Mouse (Mus musculus): ENCODE data around the gene Rasip1.

The Rasip1 gene

DNA sequence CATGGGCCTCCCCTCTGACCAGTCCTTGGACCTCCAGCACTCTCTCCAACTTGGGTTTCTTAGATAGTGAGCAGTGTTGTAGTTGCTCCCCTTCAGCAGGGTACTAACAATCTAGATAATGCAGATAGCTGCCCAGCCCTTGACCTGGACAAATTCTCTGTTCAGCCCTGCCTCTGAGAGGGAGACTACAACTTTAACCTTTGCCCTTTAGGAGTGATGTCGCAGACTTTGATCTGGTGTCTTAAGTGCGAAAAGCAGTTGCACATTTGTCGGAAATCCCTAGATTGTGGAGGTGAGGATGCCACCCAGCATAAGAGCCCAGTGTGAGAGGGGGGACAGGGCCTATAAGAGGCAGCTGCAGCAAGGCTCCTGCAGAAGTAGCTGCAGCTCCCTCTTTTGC, 2.6 kb upstream of the Rasip1 start:
- no peak for DNase-seq (ENCODE audit: low spot score)

DNA sequence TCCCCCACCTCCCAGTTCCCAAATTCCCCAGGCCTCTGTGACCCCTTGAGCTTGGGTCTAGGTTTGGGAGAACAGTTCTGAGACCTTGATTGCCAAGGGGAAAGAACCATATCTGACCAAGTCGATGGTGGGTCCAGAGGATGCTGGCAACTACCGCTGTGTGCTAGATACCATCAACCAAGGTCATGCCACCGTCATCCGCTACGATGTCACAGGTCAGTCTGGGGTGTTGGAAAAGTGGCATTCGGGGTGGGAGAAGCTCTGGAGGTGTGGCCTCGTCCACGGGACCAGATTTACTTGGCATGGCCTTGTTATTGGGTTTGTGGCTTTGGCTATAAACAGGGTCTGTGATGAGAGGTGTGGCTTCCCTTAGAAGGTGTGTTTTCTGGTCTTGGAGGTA, 1.8 kb upstream of the Rasip1 start:
- no peak for DNase-seq (ENCODE audit: low spot score)

DNA sequence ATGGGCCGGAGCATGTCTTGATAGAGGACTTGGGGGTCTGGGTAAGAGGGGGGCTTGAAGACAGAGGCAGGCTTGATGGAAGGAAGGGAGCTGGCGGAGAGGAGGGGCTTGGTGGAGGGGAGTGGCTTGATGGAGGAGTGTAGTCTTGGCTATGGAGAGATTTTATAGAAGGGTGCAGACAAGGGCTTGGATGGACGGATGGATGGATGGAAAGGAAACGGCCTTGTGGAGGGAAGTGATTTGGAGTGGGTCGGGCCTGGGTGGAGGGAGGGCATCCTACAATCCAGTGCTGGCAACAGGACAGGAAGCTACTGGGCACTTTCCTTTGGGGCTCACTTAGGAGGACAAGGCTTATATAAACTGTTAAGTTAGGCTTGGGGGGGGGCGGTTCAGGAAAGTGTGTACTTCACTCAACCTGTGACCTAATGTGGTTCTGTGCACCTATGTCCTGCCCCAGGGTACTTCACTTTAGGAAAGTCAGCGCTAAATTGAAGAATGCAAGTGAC, 664 bp upstream of the Rasip1 start:
- DNase-seq (ENCODE audit: low spot score), result no peak

DNA sequence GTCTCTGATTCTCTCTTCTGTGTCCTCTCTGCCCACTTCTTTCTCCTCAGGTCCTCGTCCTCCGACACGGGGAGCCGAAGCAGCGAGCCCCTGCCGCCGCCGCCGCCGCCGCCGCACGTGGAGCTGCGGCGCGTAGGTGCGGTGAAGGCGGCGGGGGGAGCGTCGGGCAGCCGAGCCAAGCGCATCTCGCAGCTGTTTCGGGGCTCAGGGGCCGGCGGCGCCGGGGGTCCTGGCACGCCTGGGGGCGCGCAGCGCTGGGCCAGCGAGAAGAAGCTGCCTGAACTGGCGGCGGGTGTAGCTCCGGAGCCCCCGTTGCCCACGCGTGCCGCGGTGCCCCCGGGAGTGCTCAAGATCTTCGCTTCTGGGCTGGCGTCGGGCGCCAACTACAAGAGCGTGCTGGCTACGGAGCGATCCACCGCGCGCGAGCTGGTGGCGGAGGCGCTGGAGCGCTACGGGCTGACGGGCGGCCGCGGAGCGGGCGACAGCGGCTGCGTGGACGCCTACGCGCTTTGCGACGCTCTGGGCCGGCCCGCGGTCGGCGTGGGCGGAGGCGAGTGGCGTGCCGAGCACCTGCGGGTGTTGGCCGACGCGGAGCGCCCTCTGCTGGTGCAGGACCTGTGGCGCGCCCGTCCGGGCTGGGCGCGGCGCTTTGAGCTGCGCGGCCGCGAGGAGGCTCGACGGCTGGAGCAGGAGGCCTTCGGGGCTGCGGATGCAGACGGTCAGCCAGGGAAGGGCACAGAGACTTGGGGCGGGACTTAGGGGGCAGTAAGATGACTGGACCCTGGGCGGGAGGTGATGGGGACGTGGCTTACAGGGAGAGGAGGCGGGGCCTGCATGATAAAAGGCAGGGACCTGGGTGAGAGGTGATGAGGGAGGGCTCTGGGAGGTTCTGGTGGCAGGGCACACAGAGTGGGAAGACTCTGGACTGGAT, 1.3 kb downstream of the Rasip1 start:
- peak; percentile 89 for DNase-seq (ENCODE audit: low spot score)

DNA sequence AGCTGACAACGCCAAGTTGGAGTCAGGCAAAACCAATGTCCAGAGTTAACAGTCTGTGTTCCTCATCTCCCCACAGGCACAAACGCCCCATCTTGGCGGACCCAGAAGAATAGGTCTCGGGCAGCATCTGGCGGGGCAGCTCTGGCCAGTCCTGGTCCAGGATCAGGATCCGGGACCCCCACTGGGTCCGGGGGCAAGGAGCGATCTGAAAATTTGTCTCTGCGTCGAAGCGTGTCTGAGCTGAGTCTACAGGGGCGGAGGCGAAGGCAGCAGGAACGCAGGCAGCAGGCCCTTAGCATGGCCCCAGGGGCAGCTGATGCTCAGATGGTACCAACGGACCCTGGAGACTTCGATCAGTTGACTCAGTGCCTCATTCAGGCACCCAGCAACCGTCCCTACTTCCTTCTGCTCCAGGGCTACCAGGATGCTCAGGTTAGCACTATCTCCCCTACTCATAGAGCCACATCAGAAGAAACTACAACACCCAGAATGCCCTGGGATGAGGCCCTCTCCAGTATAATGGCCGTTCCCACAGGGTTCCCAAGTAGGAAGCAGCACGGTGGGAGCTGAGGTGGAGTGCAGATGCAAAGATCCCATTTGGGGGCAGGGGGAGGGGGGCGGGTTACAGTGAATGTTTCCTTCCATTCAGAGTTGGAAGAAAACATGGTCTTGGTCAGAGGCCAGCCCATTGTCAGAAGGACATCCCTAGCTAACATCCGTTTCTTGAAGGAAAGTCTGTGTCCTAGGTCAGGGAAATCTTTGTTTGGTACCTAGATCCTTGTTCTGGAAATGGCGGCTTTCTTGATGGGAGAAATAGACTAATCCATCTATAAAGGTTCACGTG, 3.0 kb downstream of the Rasip1 start:
- no peak for DNase-seq (ENCODE audit: low spot score)

DNA sequence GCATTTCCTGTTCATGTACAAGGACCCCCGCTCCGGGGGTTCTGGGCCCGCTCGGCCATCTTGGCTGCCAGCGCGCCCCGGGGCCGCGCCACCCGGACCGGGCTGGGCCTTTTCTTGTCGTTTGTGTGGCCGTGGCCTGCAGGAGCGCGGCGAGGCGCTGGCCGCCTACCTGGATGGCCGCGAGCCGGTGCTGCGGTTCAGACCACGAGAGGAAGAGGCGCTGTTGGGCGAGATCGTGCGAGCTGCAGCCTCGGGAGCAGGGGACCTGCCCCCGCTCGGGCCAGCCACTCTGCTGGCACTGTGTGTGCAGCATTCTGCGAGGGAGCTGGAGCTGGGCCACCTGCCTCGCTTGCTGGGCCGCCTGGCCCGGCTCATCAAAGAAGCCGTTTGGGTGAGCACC, 5.2 kb downstream of the Rasip1 start:
- peak; percentile 59 for DNase-seq (ENCODE audit: low spot score)

DNA sequence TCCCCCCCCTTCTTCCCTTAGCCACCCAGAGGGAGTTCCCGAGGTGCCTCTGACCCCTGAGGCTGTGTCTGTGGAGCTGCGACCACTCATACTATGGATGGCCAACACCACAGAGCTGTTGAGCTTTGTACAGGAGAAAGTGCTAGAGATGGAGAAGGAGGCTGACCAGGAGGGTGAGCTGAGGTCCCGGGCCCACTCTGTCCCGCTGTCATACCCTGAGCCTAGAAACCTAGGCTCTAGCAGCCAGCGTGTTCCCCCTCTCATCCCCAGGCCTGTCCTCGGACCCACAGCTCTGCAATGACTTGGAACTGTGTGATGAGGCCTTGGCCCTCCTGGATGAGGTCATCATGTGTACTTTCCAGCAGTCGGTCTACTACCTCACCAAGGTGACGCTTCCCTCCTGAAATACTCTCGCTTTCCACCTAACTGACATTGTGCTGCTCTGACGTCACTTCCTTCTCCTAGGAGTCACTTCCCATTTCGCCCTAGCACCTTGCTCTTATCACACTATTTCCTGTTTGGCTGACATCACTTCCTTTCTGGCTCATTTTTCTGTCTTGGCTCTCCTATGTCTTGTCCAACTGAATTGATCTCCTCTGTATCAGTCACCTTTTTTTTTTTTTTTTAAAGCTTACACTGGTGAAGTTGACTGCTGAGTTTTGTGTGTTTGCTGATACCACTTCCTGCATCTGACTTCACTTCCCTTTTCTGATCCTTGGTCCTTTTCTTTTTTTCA, 7.8 kb downstream of the Rasip1 start:
- DNase-seq (ENCODE audit: low spot score), result no peak

DNA sequence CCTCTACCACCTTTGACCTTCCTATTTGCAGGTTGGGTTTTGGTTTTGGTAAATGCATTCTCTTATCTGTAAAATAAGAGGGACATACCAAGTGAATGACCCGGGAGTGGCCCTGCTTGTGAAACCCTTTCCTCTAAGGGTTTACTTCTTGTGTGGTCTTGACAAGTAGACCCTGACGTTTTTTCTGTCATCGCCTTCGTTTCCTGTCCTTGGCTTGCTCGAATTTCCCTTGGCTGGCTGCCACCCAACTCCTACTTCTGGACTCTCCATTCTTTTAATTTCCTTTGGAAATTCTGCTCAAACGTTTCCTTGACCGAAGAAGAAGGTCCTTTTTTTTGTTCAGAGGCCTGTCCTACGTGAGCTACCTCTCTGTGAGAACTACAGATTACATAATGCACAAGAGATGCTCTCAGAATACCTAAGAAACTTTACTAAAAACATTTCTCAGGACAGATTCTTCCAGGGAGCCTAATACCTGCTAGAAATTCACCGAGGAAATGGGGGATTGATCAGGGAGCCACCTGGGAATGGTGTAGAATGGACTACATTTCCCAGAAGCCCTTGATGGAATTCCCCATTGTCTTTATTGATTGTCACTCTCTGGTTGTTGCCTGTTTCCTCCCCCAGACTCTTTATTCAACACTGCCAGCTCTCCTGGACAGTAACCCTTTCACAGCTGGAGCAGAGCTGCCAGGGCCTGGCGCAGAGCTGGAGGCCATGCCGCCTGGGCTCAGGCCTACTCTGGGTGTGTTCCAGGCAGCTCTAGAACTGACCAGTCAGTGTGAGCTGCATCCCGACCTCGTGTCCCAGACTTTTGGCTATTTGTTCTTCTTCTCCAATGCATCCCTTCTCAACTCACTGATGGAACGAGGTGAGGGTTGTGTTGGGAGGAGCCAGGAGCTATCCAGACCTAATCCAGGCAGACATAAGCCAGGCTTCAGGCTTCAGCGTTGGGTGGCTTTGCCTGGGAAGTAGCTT, 8.7 kb downstream of the Rasip1 start:
- no peak for DNase-seq (ENCODE audit: low spot score)

DNA sequence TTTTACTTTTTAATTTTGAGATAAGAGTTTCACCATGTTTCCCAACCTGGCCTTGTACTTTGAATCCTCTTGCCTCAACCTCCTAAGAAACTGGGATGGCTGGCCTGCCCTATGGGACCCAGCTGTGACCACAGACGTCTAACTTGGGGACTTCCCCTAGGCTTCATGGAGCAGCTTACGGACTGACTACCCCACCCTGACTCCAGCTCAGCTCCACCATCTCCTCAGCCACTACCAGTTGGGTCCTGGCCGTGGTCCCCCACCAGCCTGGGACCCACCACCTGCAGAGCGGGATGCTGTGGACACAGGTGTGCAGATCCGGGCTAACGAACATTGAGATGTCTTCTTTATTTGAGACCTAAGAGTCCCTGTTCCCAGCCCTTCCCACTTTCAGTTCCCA, 10.4 kb downstream of the Rasip1 start:
- DNase-seq (ENCODE audit: low spot score), result no peak

DNA sequence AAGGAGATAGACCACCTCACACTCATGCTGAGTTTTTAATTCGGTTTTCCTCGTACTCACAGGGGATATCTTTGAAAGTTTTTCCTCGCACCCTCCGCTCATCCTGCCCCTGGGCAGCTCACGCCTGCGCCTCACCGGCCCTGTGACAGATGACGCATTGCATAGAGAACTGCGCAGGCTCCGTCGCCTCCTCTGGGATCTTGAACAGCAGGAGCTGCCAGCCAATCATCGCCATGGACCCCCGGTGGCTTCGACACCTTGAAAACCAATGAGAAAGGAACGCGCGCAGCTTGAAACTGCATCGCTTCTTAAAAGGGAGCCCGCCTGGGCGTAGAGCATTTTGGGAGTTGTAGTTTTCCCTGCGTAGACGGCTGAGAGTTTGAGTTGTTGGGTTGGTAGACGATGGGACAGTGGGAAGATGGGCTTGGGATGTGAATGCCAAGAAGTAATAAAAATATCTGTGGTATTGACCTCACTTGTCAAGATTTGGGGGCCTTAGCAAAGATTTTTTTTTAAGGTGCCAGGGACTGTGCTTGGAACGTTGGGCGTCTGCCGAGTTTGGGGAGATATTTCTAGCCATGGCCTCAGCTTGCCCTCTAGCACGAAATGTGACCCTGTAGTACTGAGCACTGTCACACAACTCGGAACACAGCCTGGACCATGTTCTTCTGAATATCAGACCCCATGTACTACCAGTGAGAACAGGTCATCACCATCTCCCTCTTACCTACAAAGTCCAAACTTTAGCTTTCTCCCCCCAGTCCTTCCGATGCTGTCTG, 11.5 kb downstream of the Rasip1 start:
- peak; percentile 99 for DNase-seq (ENCODE audit: low spot score)

DNA sequence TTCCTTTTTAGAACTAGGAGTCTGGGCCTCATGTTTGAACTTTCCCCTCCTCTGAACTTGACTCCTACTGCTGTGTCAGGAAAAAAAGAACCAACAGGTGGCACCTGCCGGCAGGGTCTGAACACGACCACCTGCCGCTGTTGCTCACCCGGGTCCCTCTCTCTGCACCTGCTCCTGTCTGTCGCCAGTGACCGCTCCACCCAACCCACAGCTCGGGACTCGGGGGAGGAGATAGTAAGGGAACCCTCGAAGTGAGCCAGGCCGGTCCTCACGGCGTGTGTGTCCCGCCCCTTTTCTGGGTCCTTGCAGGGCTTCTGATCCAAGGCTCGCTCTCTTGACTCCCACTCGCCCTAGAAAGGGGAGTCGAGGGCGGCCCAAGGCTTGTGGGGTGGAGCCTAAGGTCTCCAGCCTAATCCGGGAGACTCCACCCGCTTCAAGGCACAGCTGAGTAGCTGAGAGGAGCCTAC, 12.3 kb downstream of the Rasip1 start, which contains the start of gene Mamstr:
TSS of gene Mamstr (plus strand) at position 417 of the 467 bp plus-strand sequence.
- DNase-seq (ENCODE audit: low spot score), result no peak

DNA sequence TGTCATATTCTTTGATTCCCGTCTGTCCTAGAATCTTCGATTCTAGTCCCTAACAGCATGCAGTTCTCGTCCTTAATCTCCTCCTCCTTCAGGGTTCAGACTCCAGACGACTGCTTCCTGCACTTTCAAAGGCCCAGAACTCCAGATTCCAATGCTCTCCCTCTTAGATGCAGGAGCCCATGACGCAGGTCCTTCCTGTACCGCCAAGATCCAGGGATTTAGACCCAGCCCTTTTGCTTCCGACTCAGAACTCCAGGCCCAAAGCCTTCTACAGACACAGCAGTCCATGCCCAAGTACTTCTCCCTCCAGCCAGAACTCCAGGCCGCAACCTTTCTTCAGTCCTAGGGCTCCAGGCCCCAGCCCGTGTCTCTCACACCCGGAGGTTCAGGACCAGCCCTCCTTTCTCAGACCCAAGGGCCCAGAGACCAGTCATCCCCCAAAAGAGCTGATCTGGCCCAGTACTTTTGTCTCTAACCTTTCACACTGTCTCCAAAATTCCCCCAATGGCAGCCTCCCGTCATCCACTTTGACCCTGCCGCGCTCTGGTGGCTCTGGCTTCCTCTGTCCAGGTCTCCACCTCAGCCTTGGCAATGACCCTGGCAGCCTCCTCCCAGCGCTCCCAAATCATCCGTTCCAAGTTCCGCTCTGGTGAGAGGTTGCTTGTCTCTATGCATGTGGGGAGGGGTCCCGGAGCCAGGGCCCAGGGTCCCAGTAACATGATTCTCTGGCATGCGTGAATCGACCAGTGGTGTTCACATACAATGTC, 13.1 kb downstream of the Rasip1 start:
- DNase-seq (ENCODE audit: low spot score), result no peak

DNA sequence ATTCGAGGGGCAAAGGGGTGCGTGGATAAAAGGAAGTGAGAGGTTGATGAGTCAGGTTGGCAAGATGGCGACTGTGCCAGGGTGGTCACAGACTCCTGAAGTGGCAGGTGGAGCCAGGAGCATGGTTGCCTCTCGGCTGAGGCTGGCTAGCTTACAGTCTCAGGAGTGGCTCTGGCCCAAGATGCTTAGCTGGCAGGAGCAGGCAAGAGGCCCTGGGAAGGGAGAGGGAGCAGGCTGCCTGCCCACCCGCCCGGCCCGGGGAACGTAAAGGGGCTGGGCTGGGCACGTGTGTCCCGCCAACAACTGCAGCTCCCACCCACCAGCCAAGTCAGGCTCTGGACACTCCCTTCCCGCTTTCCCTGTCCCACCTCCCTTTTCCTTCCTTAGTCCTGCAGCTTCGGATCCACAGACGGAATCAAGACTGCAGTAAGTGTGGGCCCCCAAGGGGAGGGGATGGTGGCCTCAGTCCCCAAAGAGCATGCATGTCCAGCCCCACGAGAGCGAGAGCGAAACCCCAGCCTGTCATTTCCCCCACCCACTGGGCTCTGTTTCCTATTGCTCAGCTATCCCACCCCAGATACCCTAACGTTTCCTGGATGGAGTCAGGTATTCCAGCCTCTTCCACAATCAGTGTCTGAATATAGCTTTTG, 14.2 kb downstream of the Rasip1 start:
- no peak for DNase-seq (ENCODE audit: low spot score)

DNA sequence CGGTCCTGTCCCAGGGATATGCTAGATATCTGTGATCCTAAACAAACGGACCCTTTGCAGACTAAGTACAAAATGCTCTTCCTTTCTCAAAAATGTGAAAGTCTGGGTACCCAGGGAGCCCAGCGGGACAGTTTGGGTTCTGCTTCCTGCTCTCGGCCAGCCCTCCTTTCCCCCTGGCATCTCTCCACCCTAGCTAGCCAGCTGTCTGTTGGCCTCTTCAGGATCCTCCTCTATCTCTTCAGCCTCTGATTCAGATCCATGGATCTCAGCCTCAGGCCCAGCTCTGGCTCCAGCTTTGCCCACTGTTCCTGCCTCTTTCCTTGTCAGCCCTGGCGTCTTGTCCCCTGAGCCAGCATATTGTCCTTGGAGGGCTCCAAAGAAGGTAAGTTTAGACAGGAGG, 14.8 kb downstream of the Rasip1 start:
- no peak for DNase-seq (ENCODE audit: low spot score)

DNA sequence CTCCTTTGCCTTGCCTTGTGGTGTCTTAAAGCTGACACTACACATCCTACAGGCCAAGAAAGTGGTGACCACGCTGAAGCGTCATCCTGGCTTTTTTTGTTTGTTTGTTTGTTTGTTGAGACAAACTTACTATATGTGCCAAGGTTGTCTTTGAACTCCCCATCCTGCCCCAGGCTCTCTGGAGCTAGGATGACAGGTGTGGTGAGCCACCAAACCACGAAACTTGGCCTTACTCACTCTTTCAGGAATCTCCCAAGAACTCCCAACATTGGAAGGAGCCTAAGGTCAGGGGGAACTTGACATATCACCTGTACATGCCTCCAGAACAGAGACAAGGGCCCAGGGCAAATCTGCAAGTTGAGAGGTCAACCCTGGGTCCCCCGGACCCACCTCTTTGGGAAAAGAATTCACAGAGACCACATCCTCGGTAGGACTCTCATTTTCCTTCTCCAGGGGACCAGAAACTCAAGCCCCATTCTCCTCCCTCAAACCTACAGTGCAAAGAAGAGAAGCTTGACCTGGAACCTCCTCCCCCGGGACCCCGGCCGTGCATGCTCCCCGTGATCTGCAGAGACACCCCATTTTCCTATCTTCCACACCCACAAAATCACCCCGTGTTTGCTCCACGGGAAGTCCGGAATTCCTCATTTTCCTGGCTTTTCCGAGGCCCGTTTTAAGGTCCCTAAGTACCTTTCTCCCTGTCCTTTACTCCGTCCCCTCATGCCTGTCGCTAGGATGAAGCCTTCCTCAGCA, 15.4 kb downstream of the Rasip1 start:
- DNase-seq (ENCODE audit: low spot score), result no peak

DNA sequence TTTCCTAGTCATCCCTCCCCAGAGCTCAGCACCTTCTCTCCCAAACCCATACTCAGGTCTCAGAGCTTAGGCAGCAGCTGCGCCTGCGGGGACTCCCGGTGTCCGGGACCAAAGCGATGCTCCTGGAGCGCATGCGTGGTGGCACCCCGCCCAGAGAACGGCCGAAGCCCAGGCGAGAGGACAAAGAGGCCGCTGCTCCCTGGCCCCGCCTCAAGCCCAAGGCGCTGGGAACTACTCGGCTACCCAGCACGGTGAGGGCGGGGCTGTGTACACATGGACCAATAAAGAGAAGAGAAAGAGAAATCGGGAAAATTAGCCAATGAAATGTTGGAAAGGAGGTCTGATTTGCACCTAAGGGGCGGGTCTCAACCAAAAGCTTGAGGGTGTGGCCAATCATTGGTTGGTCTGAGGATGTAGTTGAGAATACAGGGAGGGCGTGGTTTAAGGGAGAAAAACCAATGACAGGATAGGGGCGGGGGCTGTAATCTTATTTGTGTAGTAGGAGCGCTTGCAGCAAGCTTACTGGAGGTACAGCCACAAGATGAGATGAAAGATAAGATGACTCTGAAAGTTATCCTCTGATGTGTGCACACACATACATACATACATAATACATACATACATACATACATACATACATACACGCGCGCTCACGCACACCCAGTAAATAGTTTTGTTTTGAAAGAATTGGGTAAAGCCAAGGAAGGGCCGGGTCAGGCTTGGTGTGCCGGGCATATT, 16.3 kb downstream of the Rasip1 start:
- peak; percentile 100 for DNase-seq (ENCODE audit: low spot score)

DNA sequence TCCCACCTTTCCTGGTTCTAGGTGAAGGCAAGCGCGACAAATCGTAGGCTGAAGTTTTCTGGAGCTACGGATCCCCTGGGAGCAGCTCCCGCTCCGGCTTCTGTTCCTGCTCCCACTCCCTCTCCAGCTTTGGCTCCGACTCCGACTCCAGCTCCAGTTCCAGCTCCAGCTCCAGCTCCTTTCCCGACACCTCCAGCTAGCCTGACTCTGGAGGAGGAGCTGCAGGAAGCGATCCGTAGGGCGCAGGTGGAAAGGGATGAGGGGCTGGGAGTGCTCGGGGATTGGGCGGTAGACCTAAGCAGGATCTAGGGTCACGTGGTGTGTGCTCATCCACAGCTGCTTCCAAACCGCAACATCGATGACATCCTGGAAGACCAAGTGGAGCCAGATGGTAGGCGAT, 16.9 kb downstream of the Rasip1 start:
- peak; percentile 70 for DNase-seq (ENCODE audit: low spot score)

Measured in embryo, embryonic 10.5 days (tissue).